Mouse (Mus musculus) spleen, adult 12 weeks (tissue): Measurements from ENCODE around the gene Psmb3.
A peak's percentile ranks its signal among the peaks of the same experiment; 100 is the strongest.
"Not testable (repeated sequence)": the region's sequence is repeated elsewhere in the genome, so short reads cannot be mapped to it uniquely, and the experiment has no call there.

ENCODE experiments used
- DNase-seq: peaks from one replicate; pipeline ENCODE4 v3.0.0; 2022; ENCODE audit warnings: low spot score

Psmb3 gene

GRCm38 (mm10) chr11:97695712-97696401 is 7.3 kb upstream of the Psmb3 start:
- no peak for DNase-seq

GRCm38 (mm10) chr11:97696669-97697068 is 6.5 kb upstream of the Psmb3 start:
- DNase-seq: no peak

GRCm38 (mm10) chr11:97697199-97697890 is 5.9 kb upstream of the Psmb3 start:
- DNase-seq: no peak

- DNase-seq: no peak
Measured at GRCm38 (mm10) chr11:97697891-97698529, 5.2 kb upstream of the Psmb3 start.

DNA sequence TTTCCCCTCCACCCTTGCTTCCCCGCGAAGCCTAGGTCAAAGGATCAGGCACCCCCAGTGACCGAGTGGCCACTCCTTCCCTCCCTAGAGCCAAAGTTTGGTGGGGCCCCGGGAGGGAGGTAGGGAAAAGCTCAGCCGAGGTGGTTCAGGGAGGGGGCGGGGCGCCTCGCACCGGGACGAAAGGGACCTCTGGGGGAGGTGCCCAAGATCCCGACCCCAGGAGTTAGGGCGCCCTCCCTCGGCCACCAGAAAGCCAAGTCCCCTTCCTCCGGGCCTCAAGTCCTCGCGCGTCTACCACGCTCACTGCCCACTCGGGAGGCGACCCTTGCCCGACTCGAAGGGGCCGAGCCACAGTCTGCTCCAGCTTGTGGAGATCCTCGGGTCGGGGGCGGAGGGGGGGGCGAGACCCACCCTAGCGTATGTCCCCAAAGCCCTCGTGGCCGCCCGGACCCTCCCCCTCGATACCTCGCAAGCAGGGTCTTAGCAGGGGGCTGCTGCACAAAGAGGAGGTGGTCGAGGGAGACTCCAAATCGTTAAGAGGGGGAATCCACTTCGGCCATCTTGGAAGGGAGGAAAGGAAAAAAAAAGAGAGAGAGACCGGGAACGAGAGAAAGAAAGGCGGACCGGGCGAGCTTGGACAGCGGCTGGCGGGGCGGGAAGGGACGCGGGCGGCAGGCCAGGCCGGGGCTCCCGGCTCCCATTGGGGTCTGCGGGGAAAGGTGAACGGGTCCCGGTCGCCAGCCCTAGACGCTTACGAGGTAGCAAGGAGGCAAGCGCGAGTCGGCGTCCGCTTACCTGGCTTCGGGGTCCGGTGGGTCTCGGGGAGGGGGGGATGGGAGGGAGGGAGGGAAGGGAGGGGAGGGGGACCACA is 4.2 kb upstream of the Psmb3 start:
- no peak for DNase-seq

GRCm38 (mm10) chr11:97699626-97700002 is 3.6 kb upstream of the Psmb3 start:
- DNase-seq: no peak

GRCm38 (mm10) chr11:97700003-97700745 is 3.0 kb upstream of the Psmb3 start, which contains the start of gene Pcgf2:
Gene Pcgf2 (minus strand): TSS chr11:97700497.
- no peak for DNase-seq

DNA sequence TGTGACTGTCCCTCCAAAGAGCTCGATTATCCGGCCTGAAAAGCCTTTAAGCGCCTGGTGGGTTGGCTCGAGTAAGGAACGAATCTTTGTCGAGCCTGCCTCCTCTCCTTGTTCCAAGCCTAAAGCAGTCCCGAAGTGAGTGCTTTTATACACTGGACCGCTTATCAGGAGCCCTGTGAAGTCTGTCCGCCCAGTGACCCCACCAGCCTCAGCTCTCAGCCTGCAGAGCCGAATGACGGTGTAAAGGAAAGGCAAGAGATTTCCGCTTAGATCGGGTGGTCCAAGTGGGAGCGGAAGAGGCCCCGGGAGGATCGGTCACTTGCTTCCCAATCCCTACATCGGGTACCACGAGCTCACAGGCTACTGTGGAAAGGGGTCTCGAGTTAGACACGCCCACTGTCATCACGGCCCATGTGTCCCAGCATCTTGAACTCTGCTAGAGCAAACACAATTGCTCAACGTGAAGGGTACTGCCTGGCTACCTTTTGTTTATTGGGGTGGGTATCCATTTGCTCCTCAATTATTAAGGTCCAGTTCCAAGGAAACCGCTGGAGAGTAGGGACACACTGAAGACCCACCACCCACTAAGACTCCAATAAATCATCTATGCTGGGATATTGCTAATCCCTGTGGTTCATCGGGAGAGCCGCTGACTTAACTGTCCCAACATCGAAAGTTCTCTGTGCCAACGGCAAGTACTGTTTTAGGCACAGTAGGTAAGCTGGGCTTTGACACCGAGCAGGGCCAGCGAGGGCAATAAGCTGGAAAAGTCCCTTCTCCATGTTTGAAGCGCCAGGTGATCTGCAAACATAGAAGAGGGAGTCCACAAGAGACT is 2.2 kb upstream of the Psmb3 start:
- no peak for DNase-seq

DNA sequence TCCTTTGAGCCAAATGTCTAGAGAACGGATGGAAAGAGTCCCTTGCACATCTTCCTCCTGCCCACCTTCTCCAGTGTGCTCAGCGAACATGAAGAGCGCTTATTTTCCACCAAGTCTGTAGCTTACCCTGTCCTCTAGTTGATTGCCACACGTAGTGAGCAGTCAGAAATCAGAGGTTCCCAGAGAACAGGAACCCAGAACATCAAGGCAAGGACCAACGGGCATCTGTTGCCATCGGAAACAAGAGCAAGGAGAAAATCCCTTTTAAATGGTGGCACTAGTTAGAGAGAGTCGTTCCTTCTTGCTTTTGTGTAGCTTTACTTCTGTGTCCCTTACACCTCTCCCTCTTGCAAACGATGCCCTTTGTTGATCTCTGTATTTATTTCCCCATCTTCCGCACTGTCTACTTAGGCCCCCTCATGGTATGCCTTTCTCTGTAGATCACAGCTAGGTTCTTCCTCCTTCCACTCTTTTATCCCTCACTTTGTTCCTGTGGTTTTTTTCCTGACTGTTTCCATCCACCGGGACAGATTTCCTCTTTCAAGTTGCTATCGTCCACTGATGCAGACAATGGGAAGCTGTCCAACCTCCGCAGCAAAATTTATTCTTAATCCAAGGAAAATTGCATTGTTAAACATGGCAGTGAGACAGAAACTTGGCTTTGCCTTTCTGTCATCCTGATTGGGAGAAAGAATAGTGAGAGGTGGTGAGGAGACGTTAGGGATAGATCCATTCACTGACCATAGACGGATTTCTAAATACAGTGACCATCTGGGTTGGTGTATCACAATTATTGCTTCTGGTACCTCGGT is 1.4 kb upstream of the Psmb3 start:
- no peak for DNase-seq

GRCm38 (mm10) chr11:97702393-97702745 is 830 bp upstream of the Psmb3 start:
- peak; percentile 72 for DNase-seq

GRCm38 (mm10) chr11:97710067-97710466 is 6.9 kb downstream of the Psmb3 start:
- not testable (repeated sequence) for DNase-seq

- DNase-seq: no peak
Measured at GRCm38 (mm10) chr11:97711200-97711900, 8.2 kb downstream of the Psmb3 start.

GRCm38 (mm10) chr11:97712286-97712685 is 9.1 kb downstream of the Psmb3 start:
- DNase-seq: no peak

DNA sequence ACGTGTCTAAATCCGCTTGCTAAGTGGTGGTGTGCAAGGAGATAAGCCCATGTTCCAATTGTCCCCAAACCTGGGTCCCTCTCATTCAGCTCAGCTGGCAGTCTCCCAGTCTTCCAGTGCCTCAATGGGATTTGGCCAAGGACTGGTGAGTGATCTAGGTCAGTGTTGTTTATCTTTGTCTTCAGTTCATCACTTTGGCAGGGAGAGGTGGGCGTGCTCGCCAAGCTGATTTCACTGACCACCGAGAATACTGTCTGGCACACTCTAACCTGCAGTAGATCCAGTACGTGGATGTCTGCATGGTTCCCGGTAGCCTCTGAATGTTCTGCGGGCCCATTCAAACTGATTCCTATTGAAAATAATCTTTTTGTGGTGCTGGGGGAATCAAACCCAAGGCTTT is 10.7 kb downstream of the Psmb3 start:
- DNase-seq: no peak

- no peak for DNase-seq
Measured at GRCm38 (mm10) chr11:97714356-97714755, 11.2 kb downstream of the Psmb3 start.

- no peak for DNase-seq
Measured at GRCm38 (mm10) chr11:97714784-97715760, 11.9 kb downstream of the Psmb3 start.

DNA sequence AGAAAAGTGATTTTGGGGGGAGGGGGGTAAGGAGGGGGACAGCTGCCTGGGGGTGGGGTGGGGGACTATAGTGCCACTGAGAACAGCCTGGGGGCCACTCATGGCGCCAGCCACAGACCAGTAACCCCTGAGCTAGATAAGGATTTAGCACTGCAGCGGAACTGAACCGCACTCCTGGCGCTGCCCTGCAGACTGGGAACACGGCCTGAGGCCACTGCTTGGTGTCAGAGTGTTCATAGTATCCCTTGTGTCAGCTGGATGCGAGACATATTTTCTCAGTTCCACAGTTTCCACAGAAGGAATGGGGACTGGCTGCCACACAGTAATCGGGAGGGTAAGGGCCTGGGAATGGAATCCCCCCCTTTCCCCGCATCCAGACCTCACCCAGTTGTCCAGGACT is 12.8 kb downstream of the Psmb3 start:
- no peak for DNase-seq
